Mouse (Mus musculus) midbrain, embryonic 15.5 days (tissue): ENCODE data around the gene Rtl1. TPM values are rescaled to one million over a fixed set of nuclear protein-coding genes. Genes with fewer than 3 reads are reported as not detected.

ENCODE experiments used
- ATAC-seq: fragments of 200-750 bp; cut with Nextera tagmentation; replicated peaks from 2 replicates; pipeline ENCODE4 v1.8.0; 2017; ENCODE audit warnings: moderate TSS enrichment
- H3K27ac ChIP-seq: fragments of 300-500 bp; sonication (generic); 2 replicates; pipeline ENCODE4 v1.5.1; 2015; ENCODE audit warnings: mild to moderate bottlenecking, inconsistent platforms
- H3K27me3 ChIP-seq: fragments of 300-500 bp; sonication (generic); replicated peaks from 2 replicates; pipeline ENCODE4 v1.6.1; 2015; ENCODE audit warnings: inconsistent platforms
- H3K36me3 ChIP-seq: fragments of 300-500 bp; sonication (generic); replicated peaks from 2 replicates; pipeline ENCODE4 v1.6.1; 2015; ENCODE audit warnings: inconsistent platforms
- H3K4me1 ChIP-seq: fragments of 300-500 bp; sonication (generic); 2 replicates; pipeline ENCODE4 v1.6.1; 2015; ENCODE audit warnings: inconsistent platforms
- H3K4me2 ChIP-seq: fragments of 300-500 bp; sonication (generic); 2 replicates; pipeline ENCODE4 v1.6.1; 2015; ENCODE audit warnings: inconsistent platforms, mild to moderate bottlenecking, moderate library complexity
- H3K4me3 ChIP-seq: fragments of 300-500 bp; sonication (generic); 2 replicates; pipeline ENCODE4 v1.5.1; 2015; ENCODE audit warnings: mild to moderate bottlenecking, inconsistent platforms
- H3K9ac ChIP-seq: fragments of 300-500 bp; sonication (generic); 2 replicates; pipeline ENCODE4 v1.6.1; 2015; ENCODE audit warnings: mild to moderate bottlenecking, inconsistent platforms
- H3K9me3 ChIP-seq: fragments of 300-500 bp; sonication (generic); 2 replicates; pipeline ENCODE4 v1.6.1; 2016; ENCODE audit warnings: inconsistent platforms
- WGBS: fragments of 180-500 bp; shearing (Covaris S2); methylation state at CpG from one replicate; pipeline ENCODE4 v1.1.7; 2015; ENCODE audit warnings: mixed read lengths; 5-methylcytosine and 5-hydroxymethylcytosine counted together
- polyA plus RNA-seq: library from polyadenylated mRNA; unstranded; fragments of >200 nt; fragmentation: Nextera tagmentation; extraction: Ambion mirVana; gene quantifications from 2 replicates; pipeline ENCODE4 v1.2.1, GENCODE M21; 2015

Rtl1 gene
- polyA plus RNA-seq, 1 experiment from 2014 or later = 2.7 TPM

- Histone ChIP-seq H3K27me3 (no peaks in the 10 kb centered on the region), H3K4me2 (no peak overlapping the region), H3K9ac (no peak overlapping the region), H3K36me3 (peaks cover 14% of the 10 kb centered on the region), H3K4me3 (no peak overlapping the region), H3K9me3 (no peaks in the 10 kb centered on the region), H3K4me1 (peaks cover 12% of the 10 kb centered on the region), H3K27ac (peak overlapping the region; percentile 24)
- WGBS = 16% methylated on average over 10 of the region's 10 CpGs
- ATAC-seq = no peak
Measured at GRCm38 (mm10) chr12:109560111-109560695, 39.9 kb downstream of the Rtl1 start.

DNA sequence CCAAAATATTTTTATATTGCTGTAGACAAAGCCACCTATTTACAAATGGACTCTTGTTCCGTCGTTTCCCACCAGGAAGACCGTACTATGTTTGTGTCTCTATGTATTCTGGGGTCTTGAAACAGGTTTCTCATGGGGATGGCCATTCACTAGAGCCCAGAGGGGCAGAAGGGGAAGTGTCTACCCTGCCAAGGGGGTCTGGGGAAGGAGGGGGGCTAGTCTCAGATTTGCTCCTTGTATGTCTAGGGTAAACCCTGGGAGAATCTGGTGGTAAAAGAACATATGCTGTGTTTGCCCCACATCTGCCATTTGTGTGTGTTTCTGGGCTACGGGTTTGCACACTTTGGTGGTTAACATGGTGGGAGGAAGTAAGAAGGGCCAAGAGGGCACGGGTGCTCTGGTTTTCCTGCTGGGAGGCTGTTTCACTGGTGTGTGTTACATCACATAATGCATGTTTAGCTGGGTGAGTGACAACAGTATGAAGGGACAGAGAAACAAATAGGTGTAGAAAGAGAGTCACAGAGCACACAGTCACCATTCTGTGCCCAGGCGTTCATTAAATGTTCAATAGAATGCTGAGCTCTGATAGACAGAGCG is 41.1 kb downstream of the Rtl1 start:
- Histone ChIP-seq H3K9me3 (no peaks in the 10 kb centered on the region), H3K27me3 (no peaks in the 10 kb centered on the region), H3K27ac (no peak overlapping the region), H3K9ac (no peak overlapping the region), H3K4me2 (no peak overlapping the region), H3K36me3 (peaks cover 12% of the 10 kb centered on the region; the same call in 1 of the 2 replicates), H3K4me3 (no peak overlapping the region), H3K4me1 (peaks cover 12% of the 10 kb centered on the region)
- ATAC-seq = no peak
- WGBS = 63% methylated on average over 7 of the region's 7 CpGs

DNA sequence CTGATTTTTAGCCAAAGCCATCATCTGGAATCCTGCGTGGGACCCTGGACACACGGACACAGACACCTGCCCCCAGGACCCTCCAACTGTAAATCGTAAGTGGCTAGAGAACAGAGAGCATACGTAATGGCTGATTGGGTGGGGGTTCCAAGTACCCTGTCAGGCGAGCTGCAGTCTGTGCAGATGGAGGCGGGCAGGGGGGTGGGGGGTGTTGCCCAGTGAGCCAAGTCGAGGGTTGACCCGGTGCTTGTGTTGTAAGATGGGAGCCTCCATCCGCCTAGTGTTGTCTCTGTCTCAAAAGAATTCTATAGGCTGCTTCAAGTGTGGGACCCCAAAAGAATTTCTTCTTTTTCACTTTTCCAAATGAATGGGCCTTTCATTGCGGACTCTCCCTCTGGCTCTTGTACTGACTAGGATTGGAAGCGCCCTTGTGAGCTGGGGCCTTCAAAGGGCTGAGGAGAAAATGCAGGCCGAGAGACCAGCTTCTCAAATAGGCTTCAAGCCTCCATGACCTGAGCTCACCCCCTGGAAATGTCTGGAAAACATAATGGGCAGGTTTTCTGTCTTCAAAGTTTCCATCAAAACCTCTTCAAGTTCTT is 41.8 kb downstream of the Rtl1 start:
- Histone ChIP-seq H3K9ac (no peak overlapping the region), H3K27ac (no peak overlapping the region), H3K36me3 (peaks cover 12% of the 10 kb centered on the region; the same call in 1 of the 2 replicates), H3K27me3 (no peaks in the 10 kb centered on the region), H3K4me1 (peaks cover 12% of the 10 kb centered on the region), H3K4me3 (no peak overlapping the region), H3K4me2 (no peak overlapping the region), H3K9me3 (no peaks in the 10 kb centered on the region)
- ATAC-seq = peak; percentile 47
- 47% methylated on average over 12 of the region's 12 CpGs for WGBS

- H3K36me3 ChIP-seq = peaks cover 16% of the 10 kb centered on the region; the same call in 1 of the 2 replicates
- peaks cover 17% of the 10 kb centered on the region for H3K4me1 ChIP-seq
- WGBS = 49% methylated on average over 15 of the region's 15 CpGs
Measured at GRCm38 (mm10) chr12:109555837-109556409, 44.2 kb downstream of the Rtl1 start.

GRCm38 (mm10) chr12:109553568-109553967 is 46.6 kb downstream of the Rtl1 start:
- ATAC-seq = no peak
- H3K4me2 ChIP-seq = no peak overlapping the region
- no peak overlapping the region for H3K9ac ChIP-seq
- 33% methylated on average over 1 of the region's 1 CpGs for WGBS
- H3K4me3 ChIP-seq = no peak overlapping the region
- H3K9me3 ChIP-seq = no peaks in the 10 kb centered on the region
- peaks cover 7% of the 10 kb centered on the region for H3K4me1 ChIP-seq
- H3K27ac ChIP-seq = no peak overlapping the region
- peaks cover 26% of the 10 kb centered on the region; the same call in 1 of the 2 replicates for H3K36me3 ChIP-seq
- H3K27me3 ChIP-seq = no peaks in the 10 kb centered on the region

More at GRCm38 (mm10) chr12:109555837-109556409, 44.2 kb downstream of the Rtl1 start:
- Histone ChIP-seq H3K4me3 (no peak overlapping the region), H3K9ac (no peak overlapping the region), H3K27ac (no peak overlapping the region), H3K9me3 (no peaks in the 10 kb centered on the region), H3K27me3 (no peaks in the 10 kb centered on the region), H3K4me2 (no peak overlapping the region)
- no peak for ATAC-seq

DNA sequence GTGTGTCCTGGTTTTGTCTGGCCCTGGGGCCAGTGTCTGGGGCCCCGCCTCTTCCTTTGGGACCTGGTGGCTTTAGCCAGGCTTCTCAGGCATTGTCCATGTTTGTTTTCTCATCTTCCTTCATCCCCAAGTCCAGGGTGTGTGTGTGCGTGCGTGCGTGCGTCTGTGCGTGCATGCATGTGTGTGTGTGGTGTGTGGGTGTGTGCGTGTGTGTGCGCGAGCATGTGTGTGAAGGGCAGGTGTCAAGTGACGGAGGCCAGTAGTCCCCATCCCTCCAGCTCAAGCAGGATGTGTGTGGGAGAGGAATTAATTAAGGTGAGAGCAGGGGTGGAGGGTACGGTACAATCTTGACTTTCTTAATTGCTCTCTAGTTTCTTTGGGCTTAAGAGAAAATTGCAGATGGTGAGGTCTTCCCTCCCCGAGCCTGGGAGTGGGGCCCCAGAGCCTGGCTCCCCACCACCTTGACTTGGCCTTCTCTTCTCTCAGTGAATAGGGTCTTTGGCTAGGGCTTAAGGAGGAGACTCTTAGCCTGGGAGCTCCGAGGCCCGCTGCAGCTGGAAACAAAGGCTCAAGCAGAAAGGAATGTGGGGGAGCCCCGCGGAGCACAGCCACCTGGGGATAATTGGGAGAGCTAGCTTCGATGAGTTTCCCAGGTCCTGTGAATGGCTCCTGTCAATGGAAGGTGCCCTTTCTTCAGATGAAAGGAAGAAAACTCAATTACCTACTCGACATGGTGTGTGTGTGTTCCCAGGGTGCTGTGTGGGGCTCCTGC is 47.2 kb downstream of the Rtl1 start:
- no peak for ATAC-seq
- Histone ChIP-seq H3K4me1 (peaks cover 7% of the 10 kb centered on the region), H3K27me3 (no peaks in the 10 kb centered on the region), H3K36me3 (peaks cover 25% of the 10 kb centered on the region; the same call in 1 of the 2 replicates), H3K4me3 (no peak overlapping the region), H3K4me2 (no peak overlapping the region), H3K27ac (no peak overlapping the region), H3K9ac (no peak overlapping the region), H3K9me3 (no peaks in the 10 kb centered on the region)
- WGBS = 29% methylated on average over 18 of the region's 18 CpGs

- no peak overlapping the region for H3K4me3 ChIP-seq
- peaks cover 13% of the 10 kb centered on the region for H3K4me1 ChIP-seq
- H3K4me2 ChIP-seq = no peak overlapping the region
- H3K9ac ChIP-seq = no peak overlapping the region
- ATAC-seq = no peak
- H3K36me3 ChIP-seq = peaks cover 19% of the 10 kb centered on the region; the same call in 1 of the 2 replicates
- no peaks in the 10 kb centered on the region for H3K27me3 ChIP-seq
- 80% methylated on average over 2 of the region's 2 CpGs for WGBS
- no peaks in the 10 kb centered on the region for H3K9me3 ChIP-seq
- no peak overlapping the region for H3K27ac ChIP-seq
Measured at GRCm38 (mm10) chr12:109551771-109552170, 48.4 kb downstream of the Rtl1 start.

GRCm38 (mm10) chr12:109547085-109547484 is 53.0 kb downstream of the Rtl1 start:
- peaks cover 10% of the 10 kb centered on the region; the same call in 1 of the 2 replicates for H3K36me3 ChIP-seq
- H3K27me3 ChIP-seq = no peaks in the 10 kb centered on the region
- H3K27ac ChIP-seq = no peak overlapping the region
- no peak for ATAC-seq
- H3K4me2 ChIP-seq = no peak overlapping the region
- H3K4me3 ChIP-seq = no peak overlapping the region
- no peaks in the 10 kb centered on the region for H3K9me3 ChIP-seq
- 16% methylated on average over 2 of the region's 2 CpGs for WGBS
- H3K4me1 ChIP-seq = peaks cover 9% of the 10 kb centered on the region
- H3K9ac ChIP-seq = no peak overlapping the region

DNA sequence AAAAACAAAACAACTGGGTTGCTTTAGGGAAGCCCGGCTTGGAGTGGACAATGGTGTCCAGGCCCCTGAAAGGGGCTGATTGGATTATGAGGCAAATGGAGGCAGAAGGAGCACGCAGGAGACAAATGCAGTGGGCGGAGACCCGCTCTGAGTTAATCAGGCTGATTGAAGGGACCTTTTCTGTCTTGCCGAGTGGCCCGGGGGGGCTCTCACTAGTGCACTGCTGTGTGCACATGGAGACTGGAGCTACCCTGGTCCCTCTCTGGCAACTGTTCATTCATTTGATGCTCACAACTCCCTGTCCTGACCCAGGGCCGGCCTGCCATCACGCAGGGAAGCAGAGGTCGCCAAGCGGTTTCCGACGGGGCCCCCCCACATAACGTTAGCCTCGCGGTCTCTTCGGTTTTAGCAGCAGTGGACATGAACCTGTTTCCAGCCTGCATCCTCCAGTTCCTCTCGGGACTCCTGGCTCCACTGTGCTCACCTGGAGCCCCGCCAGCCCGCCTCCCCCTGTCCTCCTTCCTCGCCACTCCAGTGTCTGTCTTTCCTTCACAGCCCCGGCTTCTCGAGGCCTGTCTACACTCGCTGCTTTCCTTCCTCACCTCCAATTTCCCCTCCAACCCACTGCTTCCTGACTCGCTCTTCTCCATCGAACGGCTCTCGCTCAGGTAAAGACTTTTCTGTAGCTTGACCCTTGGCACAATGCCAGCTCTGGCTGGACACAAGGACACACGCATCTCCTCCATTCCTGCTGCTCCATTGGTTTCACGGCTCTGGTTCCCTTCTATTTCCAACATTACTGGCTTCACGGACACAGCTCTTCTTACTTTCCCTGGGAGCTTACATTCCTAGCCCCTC is 54.0 kb downstream of the Rtl1 start:
- H3K4me2 ChIP-seq = no peak overlapping the region
- no peak overlapping the region for H3K9ac ChIP-seq
- H3K9me3 ChIP-seq = no peaks in the 10 kb centered on the region
- H3K4me3 ChIP-seq = no peak overlapping the region
- peaks cover 9% of the 10 kb centered on the region for H3K4me1 ChIP-seq
- ATAC-seq = no peak
- peaks cover 10% of the 10 kb centered on the region; the same call in 1 of the 2 replicates for H3K36me3 ChIP-seq
- no peaks in the 10 kb centered on the region for H3K27me3 ChIP-seq
- 33% methylated on average over 30 of the region's 30 CpGs for WGBS
- H3K27ac ChIP-seq = no peak overlapping the region

- Histone ChIP-seq H3K36me3 (no peaks in the 10 kb centered on the region; the same call in 1 of the 2 replicates), H3K4me2 (0 out of 2 replicates have a peak overlapping the region, but pooled peaks have one; percentile 15), H3K9me3 (no peaks in the 10 kb centered on the region; the same call in 1 of the 2 replicates), H3K27ac (no peak overlapping the region), H3K4me3 (peak overlapping the region; percentile 18; the same call in 1 of the 2 replicates), H3K4me1 (peaks cover 9% of the 10 kb centered on the region), H3K9ac (no peak overlapping the region), H3K27me3 (no peaks in the 10 kb centered on the region)
- WGBS = 78% methylated on average over 4 of the region's 4 CpGs
- peak; percentile 29; the same call in 1 of the 2 replicates for ATAC-seq
Measured at GRCm38 (mm10) chr12:109543281-109543923, 56.7 kb downstream of the Rtl1 start.
